Mouse (Mus musculus): Measurements from ENCODE around the gene Meis2.

DNA sequence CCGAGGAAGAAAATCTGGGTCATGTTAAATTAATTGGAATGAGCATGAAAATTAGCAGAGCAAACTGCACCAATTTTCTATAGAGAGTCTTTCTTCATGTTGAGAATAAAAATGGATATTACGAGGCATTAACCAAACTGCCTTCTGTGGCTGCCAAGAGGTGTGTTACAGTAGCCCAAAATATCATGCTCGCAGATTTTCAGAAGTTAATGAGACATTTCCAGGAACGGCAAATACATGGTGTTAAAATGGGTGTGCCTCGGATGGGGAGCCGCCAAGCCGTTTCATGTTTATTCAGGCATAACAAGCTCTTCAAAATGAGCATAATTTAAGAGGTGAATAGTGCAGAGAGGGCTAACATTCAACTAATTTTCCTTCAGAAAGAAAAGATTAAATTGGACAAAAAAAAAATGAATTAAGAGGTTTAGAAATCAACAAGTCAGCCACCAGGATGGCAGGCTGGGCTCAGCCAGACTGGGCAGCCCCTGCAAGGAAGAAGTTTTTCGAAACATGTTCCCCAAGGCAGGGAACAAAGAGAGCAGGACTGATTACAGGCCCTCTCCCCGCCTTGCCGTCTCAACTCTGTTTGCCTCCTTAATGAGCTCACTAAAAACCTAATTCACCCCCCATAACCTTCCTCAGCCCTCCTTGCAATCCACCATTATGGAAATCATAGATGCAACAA lies 46.7 kb downstream of the Meis2 start:
- TF ChIP-seq POLR2A (IDR thresholded peaks at IDR 0.05; ENCODE audit: borderline replicate concordance, extremely low read depth, insufficient read depth, insufficient read length, poor library complexity, severe bottlenecking) (no peak), CTCF (IDR thresholded peaks at IDR 0.05; ENCODE audit: borderline replicate concordance, extremely low read depth, insufficient read depth, insufficient read length) (no peak)
